Mouse (Mus musculus) testis, postnatal 14 days (tissue): ENCODE measurements around the gene Gapdhs.
"Not testable (repeated sequence)": the region's sequence is repeated elsewhere in the genome, so short reads cannot be mapped to it uniquely, and the experiment has no call there.

ENCODE experiments used
- DNase-seq: peaks from one replicate; pipeline ENCODE4 v3.0.0; 2021; ENCODE audit warnings: low spot score

Gapdhs gene

GRCm38 (mm10) chr7:30743617-30744016 is at the start of gene Gapdhs:
Gene Gapdhs, minus strand, starts transcription at chr7:30743681.
- DNase-seq: not testable (repeated sequence)

- no peak for DNase-seq
Measured at GRCm38 (mm10) chr7:30791921-30792320, 48.4 kb upstream of the Gapdhs start.

GRCm38 (mm10) chr7:30790141-30790540 is 46.7 kb upstream of the Gapdhs start:
- no peak for DNase-seq

- DNase-seq: no peak
Measured at GRCm38 (mm10) chr7:30787377-30788022, 44.0 kb upstream of the Gapdhs start, which contains the start of gene Krtdap. Gene Krtdap, plus strand, starts transcription at chr7:30787896.

- DNase-seq: no peak
Measured at GRCm38 (mm10) chr7:30785721-30786546, 42.5 kb upstream of the Gapdhs start.

- DNase-seq: no peak
Measured at GRCm38 (mm10) chr7:30785154-30785553, 41.7 kb upstream of the Gapdhs start.

- DNase-seq: no peak
Measured at GRCm38 (mm10) chr7:30782658-30783057, 39.2 kb upstream of the Gapdhs start.

- DNase-seq: no peak
Measured at GRCm38 (mm10) chr7:30781792-30782191, 38.3 kb upstream of the Gapdhs start.

GRCm38 (mm10) chr7:30777911-30778310 is 34.4 kb upstream of the Gapdhs start:
- no peak for DNase-seq

- DNase-seq: no peak
Measured at GRCm38 (mm10) chr7:30777081-30777579, 33.6 kb upstream of the Gapdhs start.

GRCm38 (mm10) chr7:30776104-30776503 is 32.6 kb upstream of the Gapdhs start:
- DNase-seq: no peak

GRCm38 (mm10) chr7:30769236-30769635 is 25.8 kb upstream of the Gapdhs start:
- peak; percentile 84 for DNase-seq

GRCm38 (mm10) chr7:30766408-30766807 is 22.9 kb upstream of the Gapdhs start:
- DNase-seq: no peak

GRCm38 (mm10) chr7:30765173-30765572 is 21.7 kb upstream of the Gapdhs start:
- no peak for DNase-seq

GRCm38 (mm10) chr7:30763456-30763855 is 20.0 kb upstream of the Gapdhs start, which contains the start of gene Dmkn:
Gene Dmkn, plus strand, starts transcription at chr7:30763756.
- no peak for DNase-seq

GRCm38 (mm10) chr7:30761769-30762352 is 18.4 kb upstream of the Gapdhs start:
- DNase-seq: no peak

GRCm38 (mm10) chr7:30758853-30759252 is 15.4 kb upstream of the Gapdhs start:
- no peak for DNase-seq

- no peak for DNase-seq
Measured at GRCm38 (mm10) chr7:30757001-30757400, 13.5 kb upstream of the Gapdhs start.

GRCm38 (mm10) chr7:30751086-30751669 is 7.7 kb upstream of the Gapdhs start, which contains the start of gene Sbsn:
Gene Sbsn, plus strand, starts transcription at chr7:30751471.
- DNase-seq: no peak

- no peak for DNase-seq
Measured at GRCm38 (mm10) chr7:30749824-30750606, 6.5 kb upstream of the Gapdhs start.

- DNase-seq: no peak
Measured at GRCm38 (mm10) chr7:30747525-30748204, 4.2 kb upstream of the Gapdhs start.
